Mouse (Mus musculus) thymus, adult 2 months (tissue): ENCODE results near the gene Scarf1. TPM values are rescaled to one million over a fixed set of nuclear protein-coding genes. Genes with fewer than 3 reads are reported as not detected.

ENCODE experiments used
- DNase-seq: peaks from one replicate; pipeline ENCODE4 v3.0.0; 2021
- H3K27ac ChIP-seq: fragments of 200-500 bp; 2 replicates; pipeline ENCODE4 v1.5.1; 2012; ENCODE audit warnings: low read length, control low read depth; ENCODE audit not compliant: control insufficient read depth, insufficient read depth
- H3K27me3 ChIP-seq: fragments of 200-500 bp; 2 replicates; pipeline ENCODE4 v1.6.1; 2012; ENCODE audit warnings: mild to moderate bottlenecking, low read length, moderate library complexity, mixed read lengths; ENCODE audit not compliant: control insufficient read depth, insufficient read depth
- H3K36me3 ChIP-seq: fragments of 200-500 bp; 2 replicates; pipeline ENCODE4 v1.6.1; 2012; ENCODE audit warnings: mild to moderate bottlenecking, low read length, moderate library complexity; ENCODE audit not compliant: control insufficient read depth, insufficient read depth
- H3K4me1 ChIP-seq: fragments of 200-500 bp; replicated peaks from 2 replicates; pipeline ENCODE4 v1.6.1; 2012; ENCODE audit warnings: low read length; ENCODE audit not compliant: control insufficient read depth, insufficient read depth
- H3K4me3 ChIP-seq: fragments of 200-500 bp; 2 replicates; pipeline ENCODE4 v1.5.1; 2012; ENCODE audit warnings: mild to moderate bottlenecking, low read length, control low read depth, moderate library complexity; ENCODE audit not compliant: control insufficient read depth, insufficient read depth
- CTCF ChIP-seq: fragments of 200-500 bp; IDR thresholded peaks from 2 replicates; pipeline ENCODE4 v1.5.1; 2012; ENCODE audit warnings: mild to moderate bottlenecking, control low read depth, low read length, moderate library complexity, borderline replicate concordance; ENCODE audit not compliant: control insufficient read depth, poor library complexity, insufficient read depth; ENCODE audit errors: extremely low read depth
- POLR2A ChIP-seq: fragments of 200-500 bp; IDR thresholded peaks from 2 replicates; pipeline ENCODE4 v1.6.1; 2012; ENCODE audit warnings: mild to moderate bottlenecking, low read length, control low read depth, moderate library complexity; ENCODE audit not compliant: control insufficient read depth, poor library complexity, insufficient read depth; ENCODE audit errors: extremely low read depth
- WGBS: fragments of 180-500 bp; shearing (Covaris S2); methylation state at CpG from one replicate; pipeline ENCODE4 v1.1.7; 2018; 5-methylcytosine and 5-hydroxymethylcytosine counted together
- polyA plus RNA-seq: library from polyadenylated mRNA; depleted of rRNA; stranded (reverse); fragments of >200 nt; gene quantifications from 2 replicates; pipeline ENCODE4 v1.2.3, GENCODE M21; 2012

Scarf1 gene
- polyA plus RNA-seq, 1 experiment, result 4.7 TPM

DNA sequence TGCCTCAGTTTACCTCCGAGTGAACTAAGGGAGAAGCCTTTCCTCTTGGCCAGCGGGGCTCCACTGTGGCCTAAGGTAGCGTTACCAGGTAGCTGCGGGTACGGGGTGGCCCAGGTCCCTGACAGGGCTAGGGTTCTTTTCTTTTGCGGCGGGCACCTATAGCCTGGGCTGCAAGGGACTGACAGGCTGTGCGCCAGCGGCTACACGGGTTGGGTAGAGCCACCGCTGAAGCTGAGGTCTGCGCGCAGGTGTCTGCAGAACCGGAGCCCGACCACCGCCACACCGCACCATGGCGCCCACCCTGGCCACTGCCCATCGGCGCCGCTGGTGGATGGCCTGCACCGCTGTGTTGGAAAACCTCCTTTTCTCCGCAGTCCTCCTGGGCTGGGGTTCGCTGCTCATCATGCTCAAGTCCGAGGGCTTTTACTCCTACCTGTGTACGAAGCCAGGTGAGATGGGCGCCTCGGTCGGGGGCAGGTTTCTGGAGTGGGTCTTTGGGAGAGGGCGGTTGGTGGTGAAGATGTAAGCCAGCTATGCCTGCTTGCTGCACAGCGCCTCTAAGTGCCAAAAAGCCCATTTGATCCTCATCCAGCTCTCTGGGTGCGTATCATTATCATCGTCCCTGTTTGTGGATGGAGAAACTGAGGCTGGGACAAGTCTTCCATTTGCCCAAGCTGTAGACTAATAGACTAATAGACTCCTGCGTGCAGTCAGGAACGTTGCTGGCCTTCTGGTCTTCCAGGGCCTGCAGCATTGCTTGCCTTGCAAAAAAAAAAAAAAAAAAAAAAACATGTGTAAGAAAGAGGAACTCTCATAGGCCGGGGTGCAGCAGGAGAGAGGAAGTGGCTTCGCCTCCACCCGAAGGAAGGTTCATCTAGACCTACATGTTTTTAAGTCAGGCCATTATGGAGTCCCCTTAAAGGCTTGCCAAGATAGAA lies 19.3 kb downstream of the Scarf1 start:
- Histone ChIP-seq H3K4me3 (peak overlapping the region; percentile 86), H3K27ac (peak overlapping the region; percentile 97), H3K4me1 (peaks cover 29% of the 10 kb centered on the region), H3K27me3 (no peaks in the 10 kb centered on the region), H3K36me3 (no peaks in the 10 kb centered on the region)
- TF ChIP-seq POLR2A, result 0 out of 2 replicates have a peak, but pooled peaks have one; percentile 20
- TF ChIP-seq CTCF, result no peak
- peak; percentile 63 for DNase-seq
- WGBS, result 2% methylated on average over 38 of the region's 38 CpGs

DNA sequence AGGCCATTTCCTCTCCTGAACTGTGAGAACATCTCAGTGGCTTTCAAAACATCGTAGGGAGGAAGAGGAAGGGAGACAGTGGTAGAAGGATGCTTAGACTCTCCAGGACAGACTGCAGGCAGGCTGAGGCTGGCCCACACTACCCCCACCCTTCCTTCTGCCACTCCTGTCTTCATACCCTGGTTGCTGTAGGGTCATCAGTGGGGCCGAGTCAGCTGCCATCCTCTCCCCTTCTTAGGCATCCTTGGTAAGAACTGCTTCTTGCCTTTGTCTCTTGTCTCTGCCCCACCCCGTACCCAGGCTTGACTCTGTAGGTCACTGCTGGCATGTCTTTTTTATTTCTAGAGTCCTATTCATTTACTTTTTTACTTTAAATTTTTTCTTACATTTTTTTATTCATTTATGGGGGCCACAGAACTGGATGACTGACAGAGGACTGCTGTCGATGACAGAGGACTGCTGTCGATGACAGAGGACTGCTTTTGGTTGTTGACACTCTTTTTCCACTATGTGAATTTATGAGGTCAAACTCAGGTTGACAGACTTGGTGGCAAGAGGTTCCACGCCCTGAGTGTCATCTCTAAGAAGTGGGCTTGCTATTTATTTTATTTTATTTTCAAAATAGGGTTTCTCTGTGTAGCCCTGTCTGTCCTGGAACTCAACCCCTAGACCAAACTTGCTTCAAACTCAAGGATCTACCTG lies 20.1 kb downstream of the Scarf1 start:
- Histone ChIP-seq H3K4me3 (peak overlapping the region; percentile 65), H3K27me3 (no peaks in the 10 kb centered on the region), H3K4me1 (peaks cover 38% of the 10 kb centered on the region), H3K27ac (peak overlapping the region; percentile 97), H3K36me3 (no peaks in the 10 kb centered on the region)
- WGBS, result 22% methylated on average over 6 of the region's 6 CpGs
- TF ChIP-seq POLR2A (no peak), CTCF (no peak)
- DNase-seq, result no peak

DNA sequence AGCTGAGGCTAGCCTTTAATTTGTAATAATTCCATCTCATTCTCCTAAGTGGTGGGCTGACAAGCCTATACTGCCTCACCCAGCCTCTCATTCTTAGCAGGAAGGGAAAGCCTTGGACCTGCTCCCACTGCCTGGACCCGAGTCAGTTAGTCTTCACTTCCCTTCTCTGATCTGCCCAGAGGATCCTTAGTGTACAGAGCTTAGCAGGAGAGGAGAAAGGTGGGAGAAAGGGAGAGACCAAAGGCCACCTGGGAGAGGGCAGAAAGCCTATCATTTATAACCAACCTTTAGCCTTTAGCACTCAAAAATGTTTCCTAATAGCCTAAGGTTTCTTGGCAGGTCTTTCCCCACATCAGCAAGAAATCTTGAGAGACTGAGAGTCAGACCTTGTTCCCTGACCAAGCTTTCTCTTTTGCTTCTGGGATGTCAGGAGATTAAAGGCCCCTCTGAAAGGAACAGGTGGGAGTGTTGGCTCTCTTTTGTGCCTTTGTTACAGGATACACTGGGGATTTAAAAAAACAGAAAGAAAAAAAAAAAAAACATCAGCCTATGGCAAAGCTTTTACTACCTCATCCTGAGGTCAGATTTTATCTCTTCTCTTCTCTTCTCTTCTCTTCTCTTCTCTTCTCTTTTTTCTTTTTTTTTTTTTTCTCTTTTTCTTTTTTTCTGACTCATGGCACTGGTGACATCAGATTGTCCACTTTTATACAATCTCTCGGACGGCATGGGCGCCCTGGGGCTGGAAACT lies 21.1 kb downstream of the Scarf1 start:
- TF ChIP-seq POLR2A (no peak), CTCF (no peak)
- WGBS, result 33% methylated on average over 4 of the region's 4 CpGs
- Histone ChIP-seq H3K4me3 (peak overlapping the region; percentile 34), H3K36me3 (no peaks in the 10 kb centered on the region), H3K27me3 (no peaks in the 10 kb centered on the region), H3K4me1 (peaks cover 48% of the 10 kb centered on the region), H3K27ac (peak overlapping the region; percentile 97)
- no peak for DNase-seq

DNA sequence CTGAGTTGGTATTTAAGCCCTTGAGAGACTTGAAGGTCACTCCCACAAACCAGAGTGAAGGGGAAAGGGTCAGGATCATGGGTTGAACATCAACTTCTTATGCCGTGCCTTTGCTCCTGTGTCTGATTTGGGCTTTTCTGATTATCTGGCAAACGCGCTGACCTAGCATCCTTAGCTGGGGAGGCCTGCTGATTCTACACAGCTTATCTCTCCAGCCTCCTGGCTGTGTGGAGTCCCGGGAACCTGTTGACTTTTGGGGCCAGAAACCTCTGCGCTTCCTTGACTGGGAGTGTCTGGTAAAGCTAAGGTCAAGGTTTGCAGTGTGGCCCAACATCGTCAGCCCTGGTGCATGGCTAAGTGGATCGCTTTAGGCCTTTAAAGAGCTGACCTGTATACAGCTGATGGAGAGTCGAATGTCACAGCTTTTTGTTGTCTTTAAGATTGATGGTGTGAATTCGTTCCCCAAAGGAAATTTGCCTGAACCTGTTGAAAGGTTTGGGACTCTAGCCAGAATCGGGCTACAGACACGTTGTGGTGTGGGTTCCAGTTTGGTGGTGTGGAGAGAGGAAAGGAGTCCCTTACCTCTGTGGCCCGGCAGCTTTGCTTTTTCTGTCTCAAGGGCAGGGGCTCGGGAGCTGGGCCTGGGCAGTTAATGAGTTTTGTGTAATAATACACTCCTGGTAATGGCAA lies 21.9 kb downstream of the Scarf1 start:
- no peak for DNase-seq
- Histone ChIP-seq H3K4me3 (peak overlapping the region; percentile 34), H3K27me3 (no peaks in the 10 kb centered on the region), H3K27ac (peak overlapping the region; percentile 55), H3K36me3 (no peaks in the 10 kb centered on the region), H3K4me1 (peaks cover 51% of the 10 kb centered on the region)
- WGBS, result 64% methylated on average over 13 of the region's 13 CpGs
- TF ChIP-seq POLR2A, result no peak
- no peak for TF ChIP-seq CTCF

- no peaks in the 10 kb centered on the region for H3K36me3 ChIP-seq
- H3K4me3 ChIP-seq, result peak overlapping the region; percentile 10
- no peaks in the 10 kb centered on the region for H3K27me3 ChIP-seq
- TF ChIP-seq CTCF, result no peak
- no peak for TF ChIP-seq POLR2A
- peak; percentile 26 for DNase-seq
- H3K4me1 ChIP-seq, result peaks cover 63% of the 10 kb centered on the region
- H3K27ac ChIP-seq, result peak overlapping the region; percentile 96
- WGBS, result 93% methylated on average over 12 of the region's 12 CpGs
Measured at GRCm38 (mm10) chr11:75536255-75537024, 23.1 kb downstream of the Scarf1 start.

- Histone ChIP-seq H3K27me3 (no peaks in the 10 kb centered on the region), H3K27ac (peak overlapping the region; percentile 96), H3K36me3 (no peaks in the 10 kb centered on the region), H3K4me1 (peaks cover 69% of the 10 kb centered on the region), H3K4me3 (peak overlapping the region; percentile 10)
- TF ChIP-seq CTCF (no peak), POLR2A (no peak)
- whole genome bisulfite sequencing, result 81% methylated on average over 8 of the region's 8 CpGs
- DNase-seq, result peak; percentile 25
Measured at GRCm38 (mm10) chr11:75537025-75537414, 23.7 kb downstream of the Scarf1 start.
